Mouse (Mus musculus) heart, postnatal 10 days (tissue): ENCODE measurements at regions not wholly inside any gene's neighbourhood (a gene's known extent, or its start where the extent isn't known, plus 50 kb on each side); places are given as distances from the start of the nearest gene placed in this dataset.

ENCODE experiments used
- DNase-seq, 2 experiments: peaks; one replicate each; pipeline ENCODE4 v3.0.0; 2021
- intact Hi-C: fragments of 180-260 bp; cut with DNase I; formaldehyde crosslinking; loops from one replicate; pipeline ENCODE4 v1.15.1; 2025

DNA sequence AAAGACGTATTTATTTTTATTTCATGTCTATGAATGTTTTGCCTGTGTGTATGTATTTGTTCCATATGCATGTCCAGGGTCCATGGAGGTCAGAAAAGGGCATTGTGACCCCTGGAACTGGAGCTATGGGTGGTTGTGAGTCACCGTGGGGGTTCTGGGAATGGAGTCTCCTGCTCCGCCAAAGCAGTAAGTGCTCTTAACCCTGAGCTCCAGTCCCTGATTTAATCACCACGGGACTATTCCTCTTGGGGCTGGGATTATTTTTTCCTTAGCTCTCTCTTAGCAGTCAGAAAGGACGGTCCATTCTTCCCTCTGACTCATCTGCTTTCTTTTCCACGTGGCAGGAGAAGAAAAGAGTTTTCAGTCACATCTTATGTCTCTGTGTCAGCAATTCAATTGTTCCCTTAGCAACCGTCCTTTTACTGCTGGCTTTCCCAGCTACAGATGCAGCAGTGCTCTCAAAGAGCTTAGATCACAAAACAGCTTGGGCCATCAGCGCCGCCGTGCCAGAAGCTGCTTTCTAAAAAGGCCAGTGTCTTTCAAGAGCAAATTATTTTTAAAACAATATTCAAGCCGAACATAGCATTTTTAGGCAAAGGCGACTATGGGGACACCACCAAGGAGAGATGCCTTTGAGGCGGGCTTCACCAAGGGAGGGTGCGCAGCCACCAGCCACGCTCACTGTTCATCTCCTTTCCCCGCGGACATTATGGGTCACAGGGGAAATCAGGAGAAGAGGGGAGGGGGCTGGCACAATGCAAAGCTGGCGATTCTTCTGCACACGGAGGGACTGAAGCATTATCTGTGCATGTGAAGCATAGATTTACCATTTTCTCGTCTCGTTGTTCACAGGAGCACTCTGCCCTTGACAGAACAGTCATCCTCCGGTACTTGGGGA is 110.8 kb downstream of the Map3k7 start:
- intact Hi-C loops = no loop called here

DNA sequence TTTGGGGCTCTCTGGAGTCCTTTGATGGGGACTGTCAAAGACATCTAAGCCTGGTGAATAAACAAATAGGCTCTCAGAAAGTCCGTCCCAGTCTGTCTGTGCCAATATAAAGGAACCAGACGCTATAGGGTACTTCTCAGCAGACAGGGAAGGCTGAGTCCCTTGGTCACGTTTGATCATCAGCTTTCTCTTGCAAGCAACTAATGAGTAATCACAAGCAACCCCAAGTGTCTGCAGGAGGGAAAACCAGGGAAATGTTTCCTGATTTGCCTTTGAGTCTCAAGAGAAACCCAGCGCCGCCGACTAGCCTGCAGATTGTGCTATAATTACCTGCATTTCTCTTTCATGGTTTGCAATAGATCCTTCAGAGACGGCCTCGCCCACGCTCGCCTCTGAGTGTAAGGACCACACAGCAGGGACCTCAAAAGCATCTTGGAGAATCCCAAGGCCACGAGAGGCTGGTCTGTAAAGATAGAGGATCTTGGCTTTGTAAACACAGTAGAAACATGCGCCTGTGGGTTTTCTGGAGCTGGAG is 112.6 kb downstream of the Map3k7 start:
- no peak for DNase-seq
- intact Hi-C loops = no loop called here

More for the DNA sequence above, 110.8 kb downstream of the Map3k7 start:
- peak; percentile 8 to 16 for DNase-seq

DNA sequence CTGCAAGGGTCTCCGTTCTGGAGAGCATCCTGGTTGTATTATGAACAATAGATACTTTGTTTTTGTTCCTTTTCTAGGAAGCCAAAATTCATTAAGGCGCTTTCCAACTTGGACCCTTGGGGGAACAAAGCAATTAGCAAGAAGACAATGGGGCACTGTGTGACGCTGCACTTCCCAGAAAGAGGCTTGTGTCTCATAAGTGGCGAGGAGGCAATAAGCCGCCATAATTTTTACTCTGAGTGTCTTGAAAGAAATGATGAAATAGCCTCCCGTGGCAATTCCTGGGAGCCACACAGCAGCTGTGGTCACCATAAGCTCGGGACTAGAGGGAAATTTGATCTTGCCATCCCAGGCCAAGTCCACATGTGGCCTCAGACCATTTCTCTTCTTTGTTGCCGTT is 119.6 kb downstream of the Map3k7 start:
- intact Hi-C loops = no loop called here
- DNase-seq = no peak

DNA sequence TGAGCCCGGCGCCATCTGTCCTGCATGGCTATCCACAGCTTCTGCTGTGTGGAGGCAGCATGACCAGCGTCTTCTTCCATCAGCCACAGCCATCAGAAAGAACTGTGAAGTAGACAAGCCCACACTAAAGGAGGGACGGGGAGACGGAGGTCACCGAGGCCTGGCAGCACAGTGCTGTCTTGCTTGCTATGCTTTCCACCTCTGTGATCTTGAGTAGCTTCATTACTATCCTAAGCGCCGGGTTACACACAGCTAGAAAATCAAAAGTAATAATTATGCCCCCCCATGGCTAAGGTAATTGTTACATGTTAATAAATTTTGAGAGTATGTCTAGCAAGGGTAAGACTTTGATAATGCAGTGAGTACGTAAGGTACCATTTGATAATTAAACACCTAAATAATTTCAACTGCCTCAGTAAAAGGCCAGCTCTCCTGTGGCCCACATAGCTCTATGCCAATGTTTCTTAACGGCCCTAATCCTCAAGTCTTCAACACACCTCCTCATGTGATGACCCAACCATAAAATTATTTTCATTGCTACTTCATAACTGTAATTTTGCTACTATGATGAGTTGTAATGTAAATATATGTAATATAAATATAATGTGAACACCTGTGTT is 120.5 kb downstream of the Map3k7 start:
- intact Hi-C loops = no loop called here
- DNase-seq = no peak

DNA sequence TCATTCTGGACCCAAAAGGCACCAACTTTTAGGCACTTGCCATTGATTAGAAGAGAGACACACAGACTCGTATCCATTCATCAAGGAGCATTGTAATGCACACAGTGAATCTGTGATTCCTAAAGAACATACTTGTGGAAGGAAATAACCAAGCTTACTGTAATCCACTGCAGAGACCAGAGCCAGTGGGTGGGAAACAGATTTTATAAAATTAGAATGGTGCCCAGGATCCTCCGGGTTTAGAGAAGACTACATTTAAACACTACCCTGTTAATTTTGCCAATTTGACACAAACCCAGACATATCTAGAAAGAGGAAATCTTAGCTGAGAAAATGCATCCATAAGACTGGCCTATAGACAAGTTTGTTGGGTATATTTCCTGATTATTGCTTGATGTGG is 121.1 kb downstream of the Map3k7 start:
- intact Hi-C loops = no loop called here
- DNase-seq = no peak

DNA sequence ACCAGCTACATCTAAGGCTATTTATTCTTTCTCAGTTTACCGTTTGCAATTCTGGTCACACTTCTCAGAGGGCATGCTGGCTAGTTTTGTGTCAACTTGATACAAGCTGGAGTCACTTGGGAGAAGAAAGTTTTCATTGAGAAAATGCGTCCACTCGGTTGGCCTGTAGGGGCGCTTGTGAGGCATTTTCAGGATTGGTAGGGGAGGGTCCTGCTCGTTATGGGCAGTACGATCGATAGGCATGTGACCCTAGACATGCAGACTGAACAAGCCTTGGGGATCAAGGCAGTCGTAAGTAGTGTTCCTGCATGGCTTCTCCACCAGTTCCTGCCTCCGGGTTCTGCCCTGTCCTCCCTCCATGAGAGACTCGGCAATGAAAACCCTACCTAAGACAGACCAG is 127.2 kb downstream of the Map3k7 start:
- no peak for DNase-seq
- intact Hi-C loops = no loop called here

DNA sequence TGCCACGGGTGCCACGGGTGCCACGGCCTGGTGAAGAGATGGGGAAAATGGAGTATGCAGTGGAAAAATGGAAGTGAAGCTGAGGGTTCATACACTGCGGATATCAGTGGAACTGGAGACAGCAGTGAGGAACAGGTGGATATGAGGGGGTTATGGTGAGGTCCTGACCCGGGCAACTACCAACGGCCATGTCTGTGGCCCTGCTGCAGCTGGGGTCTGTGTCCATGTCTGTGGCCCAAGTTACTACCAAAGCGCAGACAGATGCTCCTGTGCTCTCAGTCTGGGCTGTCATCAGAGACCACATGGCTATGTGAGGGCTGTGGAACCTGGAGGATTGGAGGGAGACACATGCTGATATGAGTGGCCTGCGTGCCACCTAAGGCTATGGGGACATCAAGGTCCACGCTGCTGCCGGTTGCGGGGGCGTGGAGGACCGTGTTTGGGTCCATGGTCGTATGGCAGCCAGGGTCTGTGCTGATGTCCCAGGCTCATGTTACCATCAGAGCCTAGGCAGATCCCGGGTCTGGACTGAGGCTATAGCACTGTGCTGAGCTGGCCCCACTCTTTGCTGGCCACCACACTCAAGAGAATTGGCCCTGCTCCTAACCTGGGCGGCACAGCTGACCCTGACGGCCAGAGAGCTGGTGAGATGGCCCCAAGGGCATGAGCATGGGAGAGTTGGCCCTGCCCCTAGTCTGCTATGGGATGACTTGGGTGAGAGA is 128.6 kb downstream of the Map3k7 start:
- intact Hi-C loops = no loop called here
- DNase-seq = no peak

DNA sequence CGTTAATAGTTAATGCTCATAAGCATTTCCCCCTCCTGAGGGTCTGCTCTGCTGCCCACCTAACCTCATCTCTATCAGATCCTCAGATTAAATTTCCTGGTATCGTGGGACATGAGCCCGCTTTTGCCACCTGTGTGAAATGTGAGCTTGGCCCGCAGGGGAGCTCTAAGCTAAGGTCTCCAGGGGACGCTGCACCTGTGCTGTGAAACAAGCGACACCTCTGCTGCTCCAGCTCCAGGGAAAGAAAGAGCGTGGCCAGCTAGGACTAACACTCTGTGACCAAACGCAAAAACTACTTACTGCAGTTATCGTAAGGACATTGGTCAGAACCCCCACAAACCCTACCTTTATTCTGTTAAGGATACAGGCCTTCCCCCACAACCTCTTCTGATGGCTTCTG is 134.3 kb downstream of the Map3k7 start:
- DNase-seq = no peak
- intact Hi-C loops = no loop called here

DNA sequence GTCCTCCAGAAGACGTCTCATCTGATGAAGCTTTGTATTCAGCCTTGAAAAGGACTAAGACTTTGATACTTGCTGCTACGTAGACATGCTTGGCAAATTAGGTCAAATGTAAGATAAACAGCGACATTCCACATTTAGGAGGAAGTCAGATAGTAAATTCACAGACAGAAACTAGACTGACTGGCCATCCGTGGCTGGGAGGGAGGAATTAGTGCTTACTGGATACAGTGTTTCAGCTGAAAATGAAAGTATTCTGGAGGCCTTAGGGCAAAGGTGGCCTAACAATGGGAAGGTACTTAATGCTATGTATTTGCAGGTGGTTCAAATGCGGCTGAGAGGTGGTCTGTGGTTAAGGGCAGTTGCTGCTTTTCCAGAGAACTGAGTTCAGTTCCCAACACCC is 137.1 kb downstream of the Map3k7 start:
- DNase-seq = no peak
- intact Hi-C loops = no loop called here

DNA sequence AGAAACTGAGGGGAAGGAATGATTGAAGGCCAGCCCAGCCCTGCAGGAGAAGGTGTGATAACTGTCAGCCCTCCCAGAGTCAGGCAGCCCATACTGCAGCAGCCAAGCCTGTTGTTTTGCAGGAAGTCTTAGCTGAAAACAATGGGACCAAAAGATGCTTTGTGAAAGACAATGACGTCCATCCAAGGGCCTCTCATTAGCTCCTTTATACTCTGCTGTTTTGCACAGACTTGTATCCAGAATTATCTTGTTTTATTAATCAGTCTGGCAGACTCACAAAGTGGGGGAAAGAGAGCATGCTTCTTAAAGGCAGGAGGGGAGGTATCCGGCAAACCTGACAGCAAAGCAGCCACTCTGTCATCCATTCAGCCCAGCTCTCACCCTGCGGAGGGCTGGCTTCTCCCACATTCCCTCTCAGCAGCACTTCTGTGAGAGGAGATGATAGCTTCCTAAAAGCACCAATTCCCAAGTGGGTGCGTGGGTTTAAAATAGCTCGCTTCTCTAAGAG is 131.9 kb upstream of the Bach2 start:
- peak; percentile 3 to 17 for DNase-seq

DNA sequence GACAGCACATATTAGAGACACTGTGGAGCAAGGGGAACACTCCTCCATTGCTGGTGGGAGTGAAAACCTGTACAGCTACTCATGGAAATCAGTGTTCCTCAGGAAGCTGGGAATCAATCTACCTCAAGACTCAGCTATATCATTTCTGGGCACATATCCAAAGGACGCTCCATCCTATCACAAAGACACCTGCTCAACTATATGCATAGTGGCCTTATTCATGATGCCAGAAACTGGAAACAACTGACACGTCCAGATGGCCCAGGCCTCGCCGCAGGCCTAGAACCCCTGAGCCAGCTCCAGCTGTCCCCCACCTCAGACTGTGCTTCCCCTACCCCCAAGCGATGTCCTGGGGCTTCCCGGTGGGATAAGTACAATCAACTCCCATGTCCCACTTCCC is 116.3 kb upstream of the Bach2 start:
- intact Hi-C loops = no loop called here
- DNase-seq = no peak

More for the DNA sequence above, 131.9 kb upstream of the Bach2 start:
- intact Hi-C loops = no loop called here

DNA sequence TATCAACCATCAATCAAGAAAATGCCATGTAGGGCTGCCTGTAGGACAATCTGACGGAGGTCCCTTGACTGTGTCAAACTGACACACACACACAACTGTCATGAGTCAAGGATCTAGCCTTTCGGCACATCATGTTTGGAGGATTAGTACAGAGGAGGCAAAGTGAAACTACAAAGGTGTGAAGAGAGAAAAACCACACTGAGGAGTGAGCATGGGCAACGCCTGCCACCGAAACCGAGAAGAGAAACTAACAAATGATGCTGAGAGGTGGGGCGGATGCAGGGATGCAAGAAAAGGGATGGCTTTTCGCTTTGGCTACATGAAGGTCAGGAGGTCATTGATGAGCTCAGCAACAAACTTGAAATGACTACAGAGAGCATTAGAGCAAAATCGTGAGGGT is 111.8 kb upstream of the Bach2 start:
- no peak for DNase-seq
- intact Hi-C loops = no loop called here

DNA sequence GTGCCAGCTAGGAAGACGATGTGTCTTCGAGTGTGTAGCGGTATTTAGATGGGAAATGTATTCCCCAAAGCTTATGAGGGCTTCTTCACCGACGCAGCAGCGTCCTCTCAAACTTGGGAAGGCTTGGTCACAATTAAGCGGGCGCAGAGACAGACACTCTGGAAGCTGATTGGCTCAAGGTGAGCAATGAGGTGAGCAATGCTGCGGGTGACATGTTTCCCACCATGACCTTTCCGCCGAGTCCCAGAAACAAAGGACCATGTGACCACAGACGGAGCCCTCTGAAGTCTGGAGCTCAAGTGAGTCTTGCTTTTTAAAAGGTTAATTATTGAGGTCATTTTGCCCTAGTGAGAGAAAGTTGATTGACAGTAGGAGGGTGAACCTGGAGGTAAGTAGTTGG is 108.0 kb upstream of the Bach2 start:
- DNase-seq = no peak
- intact Hi-C loops = no loop called here

DNA sequence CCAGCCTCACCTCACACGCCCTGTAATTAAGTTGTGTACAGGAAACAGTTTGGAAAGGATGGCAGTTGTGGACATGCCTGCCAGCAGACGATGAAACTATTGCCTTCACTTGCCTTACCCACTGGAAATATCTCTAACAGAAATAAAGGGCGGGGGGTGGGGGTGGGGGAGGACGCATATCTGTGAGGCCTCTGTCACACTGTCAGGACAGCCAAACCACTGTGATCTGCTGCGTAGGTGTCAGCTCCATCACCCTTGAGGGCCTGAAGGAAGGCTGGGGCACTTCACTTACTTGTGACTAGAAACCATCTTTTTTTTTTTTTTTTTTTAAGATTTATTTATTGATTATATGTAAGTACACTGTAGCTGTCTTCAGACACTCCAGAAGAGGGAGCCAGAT is 106.8 kb upstream of the Bach2 start:
- intact Hi-C loops = no loop called here

DNA sequence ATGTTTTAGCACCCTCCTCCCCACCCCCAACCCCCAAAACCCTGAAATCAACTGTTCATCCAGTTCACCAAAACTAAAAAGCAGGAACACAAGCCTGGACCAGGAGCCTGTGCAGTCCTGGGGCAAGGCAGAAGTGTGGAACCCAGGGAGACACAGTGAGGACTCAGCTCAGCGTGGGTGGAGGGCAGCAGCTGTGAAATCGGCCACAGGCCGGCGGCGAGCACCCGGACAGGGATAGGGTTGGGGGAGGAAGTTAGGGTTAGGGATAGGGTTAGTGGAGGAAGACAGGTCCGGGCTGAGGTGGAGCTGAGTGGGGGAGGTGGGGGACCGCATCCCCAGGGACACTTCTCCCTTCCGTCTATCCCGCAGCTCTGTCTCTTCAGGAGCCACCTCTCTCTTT is 102.5 kb upstream of the Bach2 start:
- intact Hi-C loops = no loop called here
- no peak for DNase-seq

More for the DNA sequence above, 106.8 kb upstream of the Bach2 start:
- no peak for DNase-seq

DNA sequence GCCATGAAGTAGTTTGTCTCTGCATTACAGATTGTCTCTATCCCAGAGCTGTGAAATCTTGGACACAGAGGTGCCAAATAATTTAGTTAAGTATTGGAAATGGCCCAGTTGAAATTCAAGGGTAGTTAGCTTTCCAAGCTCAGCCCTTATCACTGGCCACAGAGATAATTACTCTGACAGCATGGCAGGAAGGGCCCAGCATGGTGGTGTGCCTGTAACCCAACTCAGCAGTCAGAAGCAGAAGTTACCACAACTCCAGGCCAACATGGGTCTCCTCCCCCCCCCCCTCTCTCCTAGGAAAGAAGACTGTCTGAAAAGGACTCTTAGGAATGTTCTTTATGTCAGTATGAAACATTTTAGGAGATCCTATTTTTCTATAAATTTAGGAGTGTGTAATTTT is 101.4 kb upstream of the Bach2 start:
- intact Hi-C loops = no loop called here

DNA sequence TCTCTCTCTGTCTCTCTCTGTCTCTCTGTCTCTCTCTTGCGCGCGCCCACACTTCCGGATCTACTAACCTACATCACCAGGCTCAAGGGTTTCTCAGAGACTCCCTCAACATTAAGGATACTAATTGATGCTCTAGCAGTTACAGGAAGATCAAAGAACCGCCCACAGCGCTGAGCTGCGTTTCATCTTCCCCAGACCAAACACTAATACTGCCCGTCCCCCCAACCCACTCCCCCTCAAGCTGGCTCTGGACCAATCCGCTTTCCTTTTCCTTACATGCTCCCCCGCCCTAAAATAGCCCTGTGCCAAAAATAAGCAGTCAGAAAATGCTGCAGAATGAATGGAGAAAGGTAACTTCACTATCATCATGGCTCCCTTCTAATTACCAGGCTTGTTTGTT is 100.6 kb upstream of the Bach2 start:
- DNase-seq = no peak
- intact Hi-C loops = no loop called here

More for the DNA sequence above, 101.4 kb upstream of the Bach2 start:
- DNase-seq = no peak

DNA sequence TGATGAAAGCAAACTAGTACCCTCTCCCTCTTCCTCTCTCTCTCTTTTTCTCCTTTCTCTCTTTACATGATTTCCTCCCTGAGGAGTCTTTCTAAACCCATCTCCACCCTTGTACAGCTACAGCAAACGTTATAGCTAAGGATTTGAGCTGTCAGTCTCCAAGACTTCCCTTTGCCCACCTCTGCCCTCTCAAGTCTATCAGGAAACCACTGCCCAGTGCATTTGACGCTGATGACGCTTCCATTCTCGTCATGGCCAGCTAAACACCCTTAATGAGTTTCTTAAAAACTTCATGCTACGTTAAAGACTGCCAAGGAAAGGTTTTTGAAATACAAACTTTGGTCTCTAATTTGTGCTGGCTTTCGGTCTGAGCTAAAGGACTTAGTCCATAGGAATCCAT is 99.0 kb upstream of the Bach2 start:
- DNase-seq = no peak
- intact Hi-C loops = no loop called here

DNA sequence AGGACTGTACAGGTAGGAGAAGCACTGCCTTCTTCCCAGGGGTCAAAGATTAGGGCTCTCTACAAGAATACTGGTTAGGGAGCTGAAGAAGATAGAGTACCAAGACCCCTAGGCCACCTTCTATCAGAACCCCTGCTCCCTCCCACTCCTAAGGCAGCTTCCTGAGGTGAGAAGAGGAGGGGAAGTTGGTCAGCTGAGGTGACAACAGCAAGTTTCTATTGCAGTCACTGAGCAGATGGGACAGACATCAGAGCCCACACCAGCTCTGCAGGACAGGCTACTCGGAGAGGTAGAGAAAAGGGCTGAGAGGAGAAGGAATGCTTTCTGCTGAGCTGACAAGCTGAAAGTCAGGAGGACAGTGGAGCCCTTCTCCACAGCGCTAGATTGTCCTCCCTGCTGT is 98.5 kb upstream of the Bach2 start:
- intact Hi-C loops = no loop called here
- DNase-seq = no peak

DNA sequence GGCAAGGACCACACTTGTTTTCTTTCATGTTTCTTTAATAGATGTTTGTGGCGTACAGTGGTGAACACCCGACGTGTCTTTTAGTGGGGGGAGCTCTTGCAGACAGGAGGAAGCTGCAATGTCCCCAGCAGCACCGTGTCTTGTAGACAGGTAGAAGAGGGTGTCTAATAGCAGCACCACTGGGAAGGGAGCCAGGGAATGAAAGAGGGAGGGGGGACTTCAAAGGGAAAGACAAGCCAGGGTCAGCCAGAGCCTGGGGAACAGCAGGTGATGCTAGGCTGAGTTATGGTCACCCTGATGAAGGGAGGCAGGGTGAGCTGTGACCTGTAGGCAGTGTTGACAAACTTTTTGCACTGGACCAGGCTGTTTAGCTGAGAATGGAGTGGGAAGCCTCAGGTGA is 96.4 kb upstream of the Bach2 start:
- peak; percentile 57 to 61 for DNase-seq
- intact Hi-C loops = no loop called here

DNA sequence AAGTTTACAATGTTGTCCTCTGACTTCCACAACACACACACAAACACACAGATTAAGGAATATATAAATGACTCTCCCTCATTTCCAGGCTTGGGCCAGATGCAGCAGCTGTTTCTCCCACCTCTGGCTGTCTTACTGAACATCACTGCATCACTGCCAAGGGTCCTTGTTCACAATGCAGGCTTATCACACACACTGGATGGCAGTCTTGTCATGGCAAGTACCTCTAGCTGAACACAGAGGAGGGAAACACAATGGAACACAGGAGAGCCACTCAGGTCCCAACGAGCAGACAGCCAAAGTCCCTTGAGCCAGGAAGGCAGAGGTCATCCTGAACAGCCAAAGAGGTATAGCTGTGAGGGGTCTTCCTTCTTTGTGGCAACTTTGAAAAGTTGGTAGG is 91.5 kb upstream of the Bach2 start:
- intact Hi-C loops = loop anchor here (5.0 kb wide), 1 partner anchor 90 kb away; no protein-coding TSS in a partner anchor
- peak in 1 of 2 experiments; percentile 29 for DNase-seq
